Mouse (Mus musculus) cerebellum, postnatal 4 days (tissue): ENCODE results near the gene Steap1.

Experiments
- DNase-seq, 2 experiments: peaks; one replicate each; pipeline ENCODE4 v3.0.0; 2022; ENCODE audit warnings: low spot score in 2 of 2, mixed read lengths in 1 of 2

Gene Steap1

DNA sequence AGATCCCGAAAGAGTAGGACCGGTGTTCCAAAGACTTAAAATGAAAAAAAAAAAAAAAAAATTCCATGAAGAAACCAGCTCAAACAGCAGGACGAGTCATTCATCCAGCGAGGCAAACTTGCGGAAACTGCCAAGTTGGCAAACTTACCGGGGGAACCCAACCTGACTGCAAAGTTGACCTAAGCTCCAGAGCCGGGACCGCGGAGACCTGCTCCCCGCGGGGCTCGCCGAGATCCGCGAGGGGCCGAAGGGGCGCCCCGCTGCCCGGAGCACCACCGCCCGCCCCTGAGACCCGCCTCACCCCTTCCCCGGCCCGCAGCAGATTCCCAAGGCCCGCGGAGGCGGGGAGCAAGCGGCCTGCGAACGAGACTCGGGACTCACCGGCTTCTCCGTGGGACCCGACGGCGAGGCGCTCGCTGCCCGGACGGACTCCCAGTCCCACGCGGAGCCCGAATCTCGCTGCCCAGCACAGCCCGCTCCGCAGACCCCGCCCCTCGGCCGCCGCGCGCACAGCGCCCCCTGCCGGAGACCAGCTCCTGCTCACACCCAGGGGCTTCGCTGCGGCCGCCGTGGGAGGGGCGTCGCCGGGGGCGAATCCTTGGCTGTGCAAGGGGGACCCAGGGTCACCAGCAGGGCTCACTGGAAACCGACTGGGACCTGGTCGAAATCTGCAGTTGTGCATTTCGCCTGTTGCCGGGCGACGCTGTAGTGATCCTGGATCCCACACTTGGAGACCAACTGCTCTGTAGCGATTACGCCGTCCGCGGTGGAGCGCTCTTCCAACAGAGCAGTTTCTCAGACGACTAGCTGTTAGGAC is at the start of gene Steap1:
TSS of gene Steap1 (minus strand) at position 461 of the 817 bp plus-strand sequence.
- peak; percentile 88 to 94 for DNase-seq

DNA sequence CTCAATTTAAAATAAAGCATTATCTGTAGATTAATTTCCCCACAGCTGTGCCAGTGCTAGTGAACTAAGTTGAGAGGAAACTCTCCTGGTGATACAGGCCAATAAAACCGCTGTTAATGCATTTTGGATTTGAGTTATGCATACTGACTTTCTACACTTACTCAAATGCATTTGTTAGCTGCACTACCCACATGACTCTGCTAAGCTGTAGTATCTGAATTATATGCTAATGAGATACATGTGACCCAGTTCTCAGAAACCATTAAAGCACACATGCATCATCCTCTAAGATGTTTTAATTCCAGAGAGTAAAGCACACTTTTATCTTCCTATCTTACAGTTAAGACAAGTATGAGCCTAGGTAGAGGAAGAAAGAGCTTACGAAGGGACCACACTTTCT is 38.0 kb upstream of the Steap1 start:
- no peak for DNase-seq

DNA sequence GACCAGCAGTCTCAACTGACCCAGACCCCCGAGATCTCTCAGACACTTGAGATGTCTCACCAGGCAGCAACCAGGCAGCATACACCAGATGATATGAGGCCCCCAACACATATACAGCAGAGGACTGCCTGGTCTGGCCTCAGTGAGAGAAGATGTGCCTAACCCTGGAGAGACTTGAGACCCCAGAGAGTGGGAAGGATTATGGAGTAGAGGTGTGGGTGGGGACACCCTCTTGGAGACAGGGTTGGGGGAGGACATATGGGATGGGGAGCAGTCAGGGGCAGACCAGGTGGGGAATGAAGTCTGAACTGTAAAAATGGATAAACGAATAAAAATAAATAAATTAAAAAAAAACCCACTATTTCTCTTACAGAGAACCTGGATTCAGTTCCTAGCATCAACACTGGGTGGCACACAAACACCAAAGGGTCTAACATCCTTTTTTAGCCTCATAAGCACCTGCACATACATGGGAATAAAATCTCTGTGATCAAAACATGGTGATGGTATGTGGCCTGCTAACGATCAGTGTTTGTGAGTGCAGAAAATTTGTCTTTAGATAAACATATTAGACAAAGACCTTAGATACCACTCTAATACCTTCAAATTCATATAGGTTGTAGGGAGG is 7.4 kb upstream of the Steap1 start:
- no peak for DNase-seq

DNA sequence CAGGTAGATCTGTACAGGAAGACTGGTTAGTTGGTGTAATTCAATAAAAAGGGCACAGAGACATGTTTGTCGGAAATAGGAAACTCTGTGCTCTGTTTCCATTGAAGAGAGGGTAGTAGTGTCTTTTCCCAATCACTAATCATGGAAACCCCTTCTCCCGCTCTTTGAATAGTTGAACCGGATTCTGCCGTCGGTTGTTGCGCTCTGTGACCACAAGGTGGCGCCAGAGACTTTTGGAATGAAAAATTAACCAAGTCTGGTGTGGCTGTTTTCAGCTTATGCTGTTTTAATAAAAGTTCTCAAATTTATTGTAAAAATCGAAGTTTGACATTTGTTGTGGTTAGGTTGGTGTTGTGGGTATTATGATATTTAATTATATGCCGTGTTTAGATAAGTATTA is 5.9 kb upstream of the Steap1 start:
- peak; percentile 64 to 69 for DNase-seq

DNA sequence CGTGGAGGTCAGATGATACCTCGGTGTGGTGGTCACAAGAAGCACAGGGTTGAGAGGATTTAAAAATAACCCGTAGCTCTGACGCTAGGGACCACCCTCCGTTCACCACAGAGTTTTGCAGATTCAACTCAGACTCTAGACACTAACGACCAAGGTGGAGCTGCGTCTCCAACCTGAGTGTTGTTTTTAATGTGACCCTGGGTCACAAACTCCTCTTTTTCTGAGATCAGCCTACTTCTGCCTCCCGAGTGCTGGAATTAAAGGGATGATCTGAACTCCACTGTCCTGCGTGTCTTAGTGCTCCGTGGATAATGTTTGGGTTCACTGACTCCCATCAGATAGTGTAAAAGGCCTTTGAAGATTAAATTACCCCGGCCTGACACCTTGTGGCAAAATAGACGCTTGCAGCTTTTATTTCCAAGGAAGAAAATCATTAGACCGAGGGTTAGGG is 671 bp upstream of the Steap1 start:
- DNase-seq, result peak in 1 of 2 experiments; percentile 49

DNA sequence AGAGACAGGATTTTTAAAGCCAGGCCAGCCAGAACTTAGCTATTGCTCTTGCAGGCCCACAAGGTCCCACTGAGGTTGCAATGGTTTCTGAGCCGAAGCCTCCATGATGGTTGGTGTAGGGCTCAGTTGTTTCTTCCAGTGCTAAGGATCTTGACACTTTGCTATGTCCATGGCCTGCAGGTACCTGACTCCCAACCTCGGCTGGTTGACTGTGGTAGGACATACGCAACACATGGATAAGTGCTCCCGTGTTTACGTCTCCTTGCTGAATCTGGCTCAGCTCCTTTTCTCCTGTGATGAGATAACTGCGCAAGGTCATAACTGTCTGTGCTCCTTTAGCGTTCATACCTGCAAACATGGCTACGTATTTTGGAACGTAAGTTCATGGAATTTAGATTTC is 14.7 kb downstream of the Steap1 start:
- no peak for DNase-seq

DNA sequence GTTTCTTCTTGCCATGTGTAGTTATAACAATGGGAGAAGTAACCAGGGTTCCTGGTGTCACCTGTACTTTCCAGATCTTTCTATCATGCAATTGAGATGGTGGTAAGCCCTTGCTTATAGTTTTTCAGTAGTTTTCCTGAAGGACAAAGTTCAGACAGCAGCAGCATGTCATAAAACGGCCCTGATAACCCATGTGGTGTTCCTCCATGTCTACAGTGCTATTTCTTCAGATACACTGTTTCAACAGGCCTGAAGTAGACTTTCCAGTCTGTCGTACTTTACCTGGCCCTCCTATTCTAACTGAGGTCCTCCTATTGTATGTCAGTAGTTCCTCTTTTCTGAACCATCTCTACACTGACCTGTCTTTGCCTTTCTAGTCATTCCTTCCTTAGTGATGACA is 16.3 kb downstream of the Steap1 start:
- no peak for DNase-seq

DNA sequence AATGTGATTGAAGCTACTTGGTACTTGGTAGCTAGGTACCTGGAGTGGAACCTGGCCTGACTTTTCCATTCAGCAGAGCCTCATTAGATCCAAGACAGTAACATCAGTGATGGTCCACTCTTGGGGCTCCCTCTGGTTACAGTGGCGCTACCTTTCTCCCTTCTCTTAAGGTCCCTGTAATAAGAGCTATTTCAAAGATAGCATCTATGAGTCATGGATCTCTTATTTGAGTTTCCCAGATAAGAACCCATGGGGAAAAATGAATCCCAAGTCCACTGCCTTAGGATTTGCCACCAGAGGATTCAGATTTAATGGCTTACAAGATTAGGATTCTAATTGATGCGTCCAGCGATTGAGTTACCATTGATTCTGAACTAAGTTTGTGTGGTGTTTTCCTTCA is 16.9 kb downstream of the Steap1 start:
- DNase-seq, result no peak

DNA sequence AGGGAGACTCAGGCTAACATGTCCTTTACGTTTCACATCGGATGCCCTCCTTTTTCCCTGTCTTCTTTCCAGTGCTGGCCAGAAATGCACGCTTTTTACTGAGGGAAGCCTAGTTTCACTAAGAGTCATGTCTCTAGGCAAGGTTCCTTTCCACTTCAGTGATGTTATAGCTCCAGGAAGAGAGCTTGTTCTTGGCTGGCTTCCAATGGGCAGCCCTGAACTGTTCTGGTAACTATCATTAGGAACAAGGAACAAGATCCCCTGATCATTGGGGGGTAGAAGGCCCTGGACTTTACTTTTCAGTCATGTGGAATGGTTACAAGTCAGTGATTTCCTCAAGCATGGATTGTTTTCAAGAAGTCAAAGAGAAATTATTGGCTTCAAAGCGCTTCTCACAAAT is 19.2 kb downstream of the Steap1 start:
- DNase-seq, result no peak

DNA sequence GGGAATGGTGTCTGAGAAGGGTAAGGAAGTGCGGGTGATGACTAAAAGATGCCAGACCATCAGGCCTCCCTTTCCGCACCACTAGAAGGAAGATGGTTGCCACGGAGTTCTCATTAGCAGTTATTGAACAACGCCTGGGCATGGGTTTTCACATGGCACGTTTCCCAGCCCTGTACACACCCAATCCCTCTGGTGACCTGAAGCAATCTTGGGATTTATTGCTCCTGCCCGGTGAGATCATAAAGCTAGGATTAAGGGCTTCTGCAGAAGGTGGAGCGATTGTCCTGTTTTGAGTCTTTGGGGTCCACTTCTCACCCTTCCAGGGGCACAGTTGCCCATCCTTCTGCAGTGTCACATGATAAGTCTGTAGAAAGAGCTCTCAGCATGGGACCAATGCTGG is 26.9 kb downstream of the Steap1 start:
- no peak for DNase-seq

DNA sequence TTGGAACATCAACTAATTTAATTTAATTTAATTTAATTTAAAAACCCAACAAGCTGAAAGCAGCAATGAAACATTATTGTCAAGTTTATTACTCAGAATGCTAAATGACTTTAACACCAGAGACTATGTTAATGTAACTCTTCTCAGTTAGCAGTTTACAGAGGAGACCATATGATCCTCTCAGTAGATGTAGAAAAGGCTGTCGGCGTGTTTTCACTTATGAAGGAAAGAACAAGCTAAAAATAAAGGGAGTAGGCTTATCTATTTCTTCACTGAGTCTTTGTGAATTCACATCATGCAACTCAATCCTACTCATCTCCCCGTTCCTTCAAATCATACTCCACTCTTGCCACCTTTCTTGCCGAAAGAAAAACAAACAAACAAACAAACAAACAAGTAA is 38.1 kb downstream of the Steap1 start:
- DNase-seq, result no peak

DNA sequence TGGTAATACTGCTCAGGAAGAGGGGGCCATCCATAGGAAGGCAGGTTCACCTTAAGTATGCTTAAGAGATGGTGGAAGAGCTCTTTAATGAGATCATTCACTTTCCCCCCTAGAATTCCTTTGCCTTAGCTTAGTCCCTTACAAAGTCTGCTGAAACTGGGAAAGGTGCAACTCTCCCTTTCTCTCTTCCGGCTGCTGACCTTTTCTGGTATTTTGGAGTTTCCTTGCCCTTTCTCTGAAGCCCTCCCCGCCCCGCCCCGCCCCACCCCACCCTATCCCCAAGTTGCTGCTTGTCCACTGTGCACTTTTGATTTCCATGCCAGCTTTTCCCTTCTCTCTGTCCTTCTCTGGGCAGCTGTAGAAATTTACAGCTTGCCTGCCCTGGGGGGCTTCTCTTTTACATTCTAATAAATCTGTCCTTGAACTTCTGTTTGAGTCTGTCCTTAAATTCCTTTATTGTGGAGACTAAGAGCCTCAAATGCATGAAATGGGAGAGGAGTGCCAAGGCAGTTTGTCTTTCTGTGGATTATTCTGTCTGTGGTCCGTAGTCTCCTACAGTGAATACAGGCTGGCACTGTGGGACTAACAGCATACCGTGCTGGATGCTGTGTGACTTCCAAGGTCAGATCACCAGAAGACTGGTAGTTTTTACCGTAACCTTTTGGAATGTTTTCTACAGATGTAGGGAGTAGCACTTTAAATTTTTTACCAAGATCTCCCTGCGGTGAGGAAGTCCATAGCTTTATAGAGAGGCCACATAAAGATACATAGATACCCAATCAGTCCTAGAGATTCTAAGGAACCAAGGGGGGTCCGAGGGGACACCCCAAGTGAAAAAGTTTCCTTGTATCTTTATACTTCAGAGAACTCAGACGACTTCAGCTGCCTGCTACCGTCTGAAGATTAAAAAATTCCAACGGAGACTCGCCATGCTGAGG is 41.5 kb downstream of the Steap1 start:
- no peak for DNase-seq

DNA sequence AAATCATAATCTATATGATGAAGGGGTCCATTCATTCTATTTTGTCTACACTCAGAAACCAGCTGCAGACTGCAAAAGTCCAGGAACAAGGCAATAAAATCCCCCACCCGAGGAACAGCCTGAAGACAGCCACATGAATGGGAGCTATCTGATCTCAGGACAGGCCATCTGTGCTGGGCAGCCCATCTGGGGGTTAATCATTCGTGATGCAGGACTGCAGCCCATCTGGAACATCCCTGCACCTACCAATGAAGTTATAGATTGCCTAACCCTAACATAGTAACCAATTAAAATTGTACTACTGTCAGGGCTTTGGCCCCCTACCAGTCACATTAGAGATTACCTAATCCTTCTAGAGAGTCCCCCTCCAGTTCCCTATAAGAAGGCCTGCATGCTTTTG is 44.1 kb downstream of the Steap1 start:
- DNase-seq, result no peak

DNA sequence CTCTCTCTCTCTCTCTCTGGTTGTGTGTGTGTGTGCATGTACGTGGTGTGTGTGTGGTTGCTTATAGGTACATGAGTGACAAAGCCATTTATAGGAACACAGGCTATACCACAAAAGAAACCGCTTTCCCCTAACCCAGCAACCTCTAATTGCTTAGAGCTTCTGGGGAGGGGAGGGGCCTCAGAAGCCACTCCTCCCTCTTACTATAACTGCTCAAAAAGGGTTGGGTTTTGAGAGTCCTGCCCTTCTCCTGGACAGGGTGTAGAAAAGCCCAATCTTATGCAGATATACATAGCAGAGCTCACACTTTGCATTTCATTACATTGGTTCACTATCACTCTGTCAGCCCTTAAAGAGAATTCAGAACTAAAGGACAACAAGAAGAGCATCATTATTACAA is 48.7 kb downstream of the Steap1 start:
- DNase-seq, result no peak

DNA sequence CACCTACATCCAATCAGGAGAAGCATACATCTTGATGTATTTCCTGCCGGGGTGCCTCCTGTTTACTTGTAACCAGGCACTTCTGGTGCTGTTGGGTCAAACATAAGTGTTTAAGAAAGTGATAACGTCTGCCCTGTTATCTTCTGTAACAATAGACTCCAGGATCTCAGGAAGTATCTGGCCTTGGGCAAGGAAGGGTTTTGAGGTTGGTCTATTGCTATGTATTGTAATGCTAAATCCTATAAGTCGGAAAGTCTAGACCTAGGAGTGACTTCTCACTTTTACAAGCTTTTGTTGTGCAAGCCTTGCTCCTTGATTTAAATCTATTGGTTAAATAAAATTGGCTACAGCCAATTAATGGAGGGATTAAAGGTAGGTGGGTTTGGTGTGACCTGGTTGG is 50.3 kb downstream of the Steap1 start:
- no peak for DNase-seq

DNA sequence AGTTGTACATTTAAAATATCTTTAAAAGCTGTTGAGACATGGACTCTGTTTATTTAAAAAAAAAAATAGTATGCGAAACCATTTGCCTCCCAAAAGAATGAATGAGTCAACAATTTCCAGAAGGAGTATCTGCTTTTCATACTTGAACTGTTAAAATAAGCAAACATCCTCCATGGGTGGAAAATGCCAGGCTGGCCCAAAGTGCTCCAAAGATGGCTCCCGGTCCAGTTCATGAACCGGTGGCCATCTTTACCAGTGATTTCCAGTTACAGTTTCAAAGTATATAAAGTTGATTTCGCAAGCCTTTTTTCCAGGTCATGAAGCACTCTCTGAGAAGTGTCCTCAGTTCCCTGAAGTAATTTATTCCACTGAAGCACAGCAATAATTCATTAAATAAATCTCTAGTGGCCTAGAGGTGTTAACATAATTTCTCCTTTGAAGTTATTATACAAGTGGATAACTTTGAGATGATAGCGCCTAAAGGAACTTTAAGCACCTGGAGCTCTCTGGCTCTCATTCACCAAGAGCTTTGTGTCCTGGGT is 53.7 kb downstream of the Steap1 start:
- no peak for DNase-seq

DNA sequence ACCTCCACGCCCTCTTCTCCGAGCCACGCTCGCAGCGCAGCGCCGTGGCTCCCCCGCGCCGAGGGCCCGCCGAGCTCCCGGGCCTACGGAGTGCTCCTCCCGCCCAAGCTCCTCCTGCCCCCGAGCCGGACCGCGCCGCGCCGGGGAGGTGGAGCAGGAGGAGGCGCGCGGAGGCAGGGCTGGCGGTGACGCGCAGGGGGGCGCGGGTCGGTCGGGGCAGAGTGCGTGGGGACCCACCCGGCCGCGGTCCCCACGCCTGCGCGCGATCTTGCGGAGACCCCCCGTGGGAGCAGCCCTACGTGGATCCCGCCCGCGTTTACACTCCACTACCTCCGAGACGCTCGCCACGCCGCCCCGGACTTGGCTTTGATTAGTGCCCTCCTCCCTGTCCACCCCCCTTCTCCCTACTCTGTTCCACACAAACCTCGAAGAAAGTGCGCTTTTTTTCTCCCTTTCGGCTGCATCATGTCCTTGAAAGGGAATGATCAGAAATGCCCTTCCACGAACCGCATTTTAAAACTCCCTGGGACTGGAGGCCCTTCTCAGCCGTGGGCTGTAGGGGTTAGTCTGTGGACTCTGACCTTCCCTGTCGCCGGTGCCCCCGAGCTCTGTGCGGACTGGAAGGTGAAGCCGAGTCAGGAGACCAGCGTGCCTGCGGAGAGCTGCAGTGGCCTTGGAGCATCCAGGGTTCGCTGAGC is 55.0 kb downstream of the Steap1 start, which contains the start of gene Steap2:
TSS of gene Steap2 (minus strand) at position 623 of the 698 bp plus-strand sequence.
- peak; percentile 28 to 42 for DNase-seq

DNA sequence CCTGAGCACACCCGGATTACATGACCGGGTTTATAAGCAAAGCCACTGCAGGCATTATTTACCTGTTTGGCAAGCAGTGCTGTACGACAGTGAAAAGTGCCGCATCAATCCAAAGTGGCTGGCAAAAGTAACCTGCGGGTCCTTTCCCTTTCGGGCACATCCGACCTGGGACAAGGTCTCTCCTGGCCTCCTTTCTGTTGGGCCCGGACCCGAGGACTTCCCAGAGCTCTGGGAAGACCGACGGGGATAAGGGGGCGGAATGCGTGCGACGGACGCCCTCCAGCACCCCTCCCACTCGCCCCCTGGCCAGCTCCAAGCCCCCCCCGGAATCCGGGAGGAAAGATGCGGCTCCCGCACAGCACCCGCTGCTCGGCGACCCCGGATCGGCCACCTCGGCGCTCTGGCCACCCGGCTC is 55.6 kb downstream of the Steap1 start:
- no peak for DNase-seq

DNA sequence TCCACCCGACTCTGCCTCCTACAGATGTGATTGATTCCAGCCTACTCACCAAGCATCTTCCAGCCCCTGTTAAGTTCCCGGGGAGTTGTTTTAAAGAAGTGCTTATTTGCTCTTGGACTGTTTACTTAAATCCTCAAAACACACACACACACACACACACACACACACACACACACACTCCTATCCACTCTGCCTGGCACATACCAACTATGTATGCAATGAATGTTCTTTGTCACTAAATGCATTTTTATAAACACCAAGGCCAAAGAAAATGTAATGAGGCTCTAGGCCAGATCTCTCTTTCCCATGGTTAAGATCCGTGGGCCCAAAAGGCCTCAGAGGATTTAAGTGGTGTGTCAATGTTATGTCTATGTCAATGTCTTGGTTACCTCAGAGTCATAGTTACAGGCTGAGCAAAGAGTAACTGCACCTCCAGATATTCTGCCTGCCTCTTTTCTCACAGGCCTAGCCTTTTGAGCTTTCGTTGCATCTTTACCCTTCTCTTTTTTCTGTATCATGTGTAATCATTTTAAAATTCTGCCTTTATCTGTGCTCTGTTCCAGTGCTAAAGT is 56.9 kb downstream of the Steap1 start:
- DNase-seq, result no peak

DNA sequence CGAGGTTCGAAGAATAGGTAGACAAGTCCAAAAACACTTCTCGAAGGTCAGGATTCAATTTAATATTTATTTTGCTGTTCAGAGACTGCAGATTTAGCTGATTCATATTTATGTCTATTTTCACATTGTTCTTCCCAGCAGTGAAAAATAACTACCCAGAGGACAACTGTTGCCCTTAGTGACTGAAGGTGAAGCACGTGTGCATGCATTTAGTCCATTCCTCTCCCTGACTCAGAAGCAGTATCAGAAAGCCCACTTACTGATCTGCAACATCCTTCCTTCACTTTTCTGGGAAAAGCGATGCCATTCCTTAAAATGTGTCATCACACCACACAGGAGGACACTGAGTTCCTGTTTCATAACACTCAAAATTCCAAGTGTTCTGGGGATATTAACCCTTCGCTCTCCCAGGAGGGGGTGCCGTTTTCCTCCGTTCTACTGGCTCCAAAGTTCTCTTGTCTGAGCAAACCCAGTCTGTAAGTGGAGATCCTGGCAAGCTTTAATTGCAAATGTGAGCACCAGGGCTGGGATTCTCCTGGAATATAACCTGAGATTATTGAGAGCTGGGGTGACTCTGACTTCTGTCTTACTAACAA is 60.1 kb downstream of the Steap1 start:
- no peak for DNase-seq
